Mouse (Mus musculus): Measurements from ENCODE around the gene Gm2916.
"Not testable (repeated sequence)": the region's sequence is repeated elsewhere in the genome, so short reads cannot be mapped to it uniquely, and the experiment has no call there.

Gene Gm2916

GRCm38 (mm10) chr14:3883872-3884271, at the start of gene Gm2916:
Gene Gm2916 (plus strand): TSS chr14:3884172.
- DNase-seq, result not testable (repeated sequence)

GRCm38 (mm10) chr14:3845945-3846344, 38.0 kb upstream of the Gm2916 start, which contains the start of gene Gm3033:
Gene Gm3033 (plus strand): TSS chr14:3846245.
- DNase-seq, result not testable (repeated sequence)

- not testable (repeated sequence) for DNase-seq
Measured at GRCm38 (mm10) chr14:3931456-3931855, 47.5 kb downstream of the Gm2916 start, which contains the start of gene Gm3029. Gene Gm3029 (plus strand): TSS chr14:3931756.

GRCm38 (mm10) chr14:3963247-3963646, 79.3 kb downstream of the Gm2916 start, which contains the start of gene Gm3095:
Gene Gm3095 (plus strand): TSS chr14:3963547.
- DNase-seq, result not testable (repeated sequence)
